Mouse (Mus musculus) heart, adult 9 months (tissue): Measurements from ENCODE around the gene Amfr.
"Not testable (repeated sequence)": the region's sequence is repeated elsewhere in the genome, so short reads cannot be mapped to it uniquely, and the experiment has no call there.

Experiments
- DNase-seq, 2 experiments: peaks; one replicate each; pipeline ENCODE4 v3.0.0; 2022; ENCODE audit warnings: low spot score in 2 of 2

The Amfr gene

DNA sequence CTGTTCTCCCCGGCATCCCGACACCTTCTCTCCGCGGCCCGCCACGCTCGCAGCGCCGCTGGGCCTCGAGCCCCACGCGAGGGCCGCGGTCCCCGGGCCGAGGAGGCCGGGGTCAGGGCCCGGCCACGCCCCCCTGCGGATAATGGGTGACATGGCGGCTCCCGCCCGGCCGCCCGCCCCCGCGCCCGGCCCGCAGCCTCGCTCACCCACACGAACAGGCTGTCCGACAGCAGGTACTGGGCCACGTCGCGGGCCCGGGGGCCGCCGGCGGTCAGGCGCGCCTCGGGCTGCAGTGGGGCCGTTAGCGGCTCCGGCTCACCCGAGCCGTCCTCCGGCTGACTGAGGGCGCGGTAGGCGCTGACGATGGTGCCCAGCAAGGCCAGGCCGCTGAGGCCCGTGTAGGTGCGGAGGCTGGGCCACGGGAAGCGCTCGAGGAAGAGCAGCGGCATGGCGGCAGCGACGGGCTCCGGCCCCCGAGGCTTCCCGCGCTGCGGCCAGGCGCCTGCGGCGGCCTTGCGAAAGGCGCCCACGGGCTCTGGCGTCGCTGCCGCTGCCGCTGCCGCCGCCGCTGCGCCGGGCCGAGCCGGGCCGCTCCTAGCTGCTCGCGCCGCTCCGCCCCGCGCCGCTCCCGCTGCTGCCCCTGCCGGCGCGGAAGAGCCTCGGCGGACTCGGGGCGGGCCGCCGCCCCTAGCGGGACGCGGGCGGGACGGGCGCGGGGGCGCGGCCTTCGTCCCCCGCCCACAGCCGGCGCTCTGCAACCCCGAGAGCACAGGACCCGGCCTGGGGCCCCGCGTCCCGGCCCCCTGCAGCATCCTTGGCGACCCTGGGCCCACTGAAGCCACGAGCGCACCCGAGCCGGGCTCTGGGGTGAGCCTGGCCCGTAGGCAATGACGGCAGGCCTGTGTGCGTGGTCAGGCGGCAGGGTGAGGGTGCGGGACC, at the start of gene Amfr:
Gene Amfr, minus strand, starts transcription at position 830 of the 939 bp plus-strand sequence.
- DNase-seq: peak; percentile 61 to 64

DNA sequence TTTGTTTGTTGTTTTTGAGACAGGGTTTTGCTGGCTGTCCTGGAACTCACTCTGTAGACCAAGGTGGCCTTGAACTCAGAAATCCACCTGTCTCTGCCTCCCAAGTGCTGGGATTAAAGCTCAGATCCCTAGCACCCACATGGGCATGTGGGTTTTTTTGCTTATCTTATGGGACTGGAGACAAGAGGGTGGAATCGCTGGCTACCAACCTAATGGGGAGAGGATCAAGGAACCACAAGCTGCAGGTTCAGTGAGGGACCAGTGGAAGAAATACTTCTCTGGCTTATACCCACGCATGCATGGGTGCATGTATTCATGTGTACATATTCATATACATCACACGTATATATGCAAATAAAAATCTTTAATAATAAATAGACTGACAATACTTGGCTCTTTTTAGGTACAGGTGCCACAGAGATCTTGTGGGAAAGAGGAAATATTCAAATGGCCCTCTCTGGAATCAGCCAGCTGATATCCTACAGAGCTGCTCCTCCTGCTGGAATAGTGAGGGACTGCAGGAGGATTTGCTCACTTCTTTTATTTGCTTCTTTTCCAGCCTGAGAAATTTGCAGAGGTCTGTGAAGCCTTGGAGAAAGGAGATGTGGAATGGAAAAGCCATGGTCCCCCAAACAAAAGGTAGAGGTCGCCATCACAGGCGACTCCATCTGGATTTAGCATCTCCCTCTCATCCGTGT, 44.7 kb upstream of the Amfr start:
- DNase-seq: peak in 1 of 2 experiments; percentile 37

GRCm38 (mm10) chr8:94052696-94053095, 40.1 kb upstream of the Amfr start:
- no peak for DNase-seq

DNA sequence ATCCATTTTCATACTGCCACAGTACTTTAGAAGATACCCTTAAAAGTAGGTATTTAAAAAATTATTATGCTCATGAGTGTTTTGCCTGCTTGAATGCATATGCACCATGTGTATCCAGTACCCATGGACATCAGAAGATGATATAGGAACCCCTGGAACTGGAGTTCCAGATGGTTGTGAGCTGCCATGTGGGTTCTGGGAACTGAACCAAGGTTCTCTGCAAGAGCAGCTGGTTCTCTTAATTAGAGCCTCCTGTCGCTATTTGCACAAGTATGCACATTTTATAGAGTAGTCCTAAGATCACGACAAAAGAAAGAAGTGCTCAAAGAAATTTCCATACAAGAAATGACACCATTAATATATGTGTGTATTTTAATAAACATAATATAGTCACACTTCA, 35.2 kb upstream of the Amfr start:
- no peak for DNase-seq

- no peak for DNase-seq
Observed at GRCm38 (mm10) chr8:94037806-94038205, 25.2 kb upstream of the Amfr start.

GRCm38 (mm10) chr8:94036944-94037524, 24.4 kb upstream of the Amfr start, which contains the start of the genes Nudt21 and Ogfod1:
TSS of gene Nudt21 (minus strand) at chr8:94037031.
TSS of gene Ogfod1 (plus strand) at chr8:94037198.
- DNase-seq: peak; percentile 97 to 98

DNA sequence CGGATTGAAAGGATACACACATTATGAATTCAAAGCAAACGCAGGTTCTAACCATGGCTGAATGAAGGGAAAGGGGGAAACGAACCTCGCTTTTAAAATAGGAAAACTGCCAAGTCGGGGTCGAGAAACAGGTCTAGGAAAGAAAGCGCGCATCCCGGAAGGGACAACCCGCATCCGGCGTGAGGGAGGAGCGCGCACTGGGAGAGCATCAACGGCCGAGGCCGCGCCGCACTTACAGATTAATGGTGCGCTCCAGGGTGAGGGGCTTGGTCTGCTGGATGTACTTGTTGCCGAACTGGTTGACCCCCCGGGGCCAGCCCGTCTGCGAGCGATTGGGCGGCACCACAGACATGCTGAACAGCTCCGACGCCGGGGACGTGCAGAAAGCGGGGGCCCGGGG, 23.9 kb upstream of the Amfr start:
- not testable (repeated sequence) for DNase-seq

DNA sequence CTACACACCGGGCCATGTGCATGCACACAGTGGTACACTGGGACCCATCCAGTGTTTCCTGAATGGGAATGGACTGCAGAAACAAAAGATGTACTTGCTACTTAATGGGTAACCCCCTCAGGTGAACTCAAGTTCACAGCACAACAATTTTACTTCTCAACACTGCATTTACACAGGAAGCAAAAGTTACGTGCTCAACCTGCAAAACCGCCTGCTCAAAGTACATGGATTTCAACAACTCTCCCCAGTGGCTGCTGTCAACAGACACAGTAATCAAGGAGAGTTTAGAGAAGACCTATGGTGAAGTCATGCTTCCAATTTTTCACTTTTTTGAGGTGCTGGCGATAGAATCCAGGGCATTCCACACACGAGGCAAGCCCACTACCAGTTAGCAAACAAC, 22.6 kb upstream of the Amfr start:
- DNase-seq: no peak

GRCm38 (mm10) chr8:94033601-94034000, 21.0 kb upstream of the Amfr start:
- no peak for DNase-seq

DNA sequence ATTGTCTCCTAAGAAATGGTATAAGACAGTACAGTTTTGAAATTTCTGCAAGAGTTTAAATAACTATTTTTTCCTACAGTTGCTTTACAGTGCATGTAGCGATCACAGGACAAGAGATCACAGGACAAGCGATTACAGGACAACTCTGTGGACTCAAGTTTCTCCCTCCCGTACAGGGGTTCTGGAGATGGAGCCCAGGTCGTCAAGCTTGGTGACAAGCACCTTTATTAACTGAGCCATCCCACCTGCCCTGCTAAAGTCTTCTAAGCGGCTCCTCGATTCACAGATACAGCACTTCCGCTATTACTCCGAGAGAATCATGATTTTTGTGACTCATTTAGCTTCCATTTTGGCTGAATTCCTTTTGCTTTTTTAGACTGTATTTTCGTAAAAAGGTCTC, 17.1 kb upstream of the Amfr start:
- no peak for DNase-seq

- no peak for DNase-seq
Observed at GRCm38 (mm10) chr8:94023916-94024315, 11.3 kb upstream of the Amfr start.

DNA sequence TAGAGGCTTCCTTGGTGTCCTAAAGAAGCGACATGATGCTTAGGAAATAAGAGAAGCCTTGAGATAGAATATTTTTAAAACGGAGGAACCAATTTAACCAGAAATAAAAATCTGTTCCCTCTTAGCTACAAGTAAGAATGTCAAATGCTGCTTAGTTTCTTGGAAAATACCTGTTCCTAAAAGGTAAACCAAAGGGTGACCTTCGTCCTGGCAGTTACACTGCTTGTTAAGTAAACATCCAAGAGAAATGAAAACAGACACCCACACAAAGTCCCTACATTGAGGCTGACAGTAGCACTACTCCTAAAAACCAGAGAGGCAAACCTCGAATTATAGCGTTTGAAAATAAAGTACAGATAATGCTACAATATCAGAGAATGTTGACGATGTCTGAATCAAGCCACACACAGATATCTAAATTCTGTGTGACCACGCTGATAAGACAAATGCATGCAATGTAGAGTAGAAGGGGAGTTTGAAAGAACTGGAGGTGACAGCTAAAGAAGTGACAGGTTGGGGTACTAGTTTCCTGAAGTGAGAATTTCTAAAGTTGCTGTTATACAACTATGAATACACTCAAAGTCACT, 477 bp upstream of the Amfr start:
- DNase-seq: no peak

DNA sequence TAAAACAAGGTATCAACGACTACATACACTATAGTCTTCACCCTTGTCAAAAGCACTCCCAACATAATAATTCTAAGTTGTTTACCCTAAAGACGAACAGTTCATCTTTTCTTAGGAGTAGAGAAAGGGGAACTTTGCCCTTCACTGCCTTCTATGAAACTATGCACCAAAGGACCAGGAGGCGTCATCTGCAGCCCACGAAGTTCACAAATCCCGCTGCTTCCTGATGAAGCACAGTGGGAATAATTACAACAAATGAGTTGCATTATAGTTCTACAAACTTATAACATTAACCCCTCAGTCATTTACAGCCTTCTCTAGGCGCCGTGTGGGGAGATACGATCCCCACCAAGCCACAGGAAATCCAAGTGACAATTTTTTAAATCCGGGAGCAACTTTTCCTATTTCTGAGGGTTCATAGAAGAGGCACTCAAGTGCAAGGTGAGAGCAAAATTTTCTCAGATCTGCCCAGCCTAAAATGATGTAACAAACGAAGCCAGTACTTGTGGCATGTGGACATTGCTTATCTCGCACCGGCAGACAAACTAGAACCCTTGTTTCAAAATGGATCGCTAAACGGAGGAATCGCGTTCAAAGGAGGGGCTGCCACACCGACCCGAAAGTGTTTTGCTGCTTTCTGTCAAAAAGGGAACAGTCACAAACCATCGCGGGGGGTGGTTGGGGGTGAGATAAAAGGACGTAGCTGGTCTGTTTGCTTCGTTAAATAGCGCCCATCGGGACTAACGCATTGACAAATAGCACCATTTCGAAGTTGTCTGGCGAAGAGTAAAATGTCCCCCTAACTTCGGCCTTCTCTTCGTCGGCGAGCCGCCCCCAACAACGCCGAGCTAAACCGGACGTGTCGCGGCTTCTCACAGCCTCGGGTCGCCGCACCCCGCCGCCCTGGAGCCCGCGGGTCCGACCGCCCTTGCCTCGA, 1.3 kb downstream of the Amfr start:
- peak in 1 of 2 experiments; percentile 12 for DNase-seq

DNA sequence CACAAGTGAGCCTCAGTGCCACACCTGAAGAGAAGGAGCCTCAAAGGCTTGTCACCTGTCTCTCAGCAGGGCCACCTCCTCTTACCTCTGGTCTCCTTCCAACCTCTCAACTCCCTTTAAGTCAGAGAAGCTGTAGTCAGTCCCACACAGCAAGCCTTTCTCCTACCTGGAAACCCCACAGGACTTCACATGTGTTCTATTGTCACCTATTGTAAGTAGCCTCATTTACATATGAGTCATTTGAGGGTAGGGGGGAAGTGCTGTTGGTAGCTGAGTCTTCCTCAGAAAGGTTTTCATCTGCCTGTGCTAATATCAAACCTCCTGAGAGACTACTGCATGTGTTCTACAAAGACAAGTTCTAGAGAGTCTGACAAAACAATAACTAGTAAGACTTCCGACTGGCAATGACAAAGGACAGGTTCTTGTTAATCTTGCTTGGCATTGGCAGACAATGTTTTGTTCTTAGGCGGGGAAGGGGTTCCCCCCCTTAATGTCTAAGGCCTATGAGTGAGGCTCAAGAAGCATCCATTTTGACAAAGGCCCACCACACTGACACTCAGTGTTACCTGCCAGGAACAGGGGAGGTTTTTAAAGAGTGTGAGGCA, 2.4 kb downstream of the Amfr start:
- DNase-seq: no peak

GRCm38 (mm10) chr8:94009243-94009845, 3.3 kb downstream of the Amfr start:
- DNase-seq: no peak

GRCm38 (mm10) chr8:94004139-94004538, 8.5 kb downstream of the Amfr start:
- no peak for DNase-seq

GRCm38 (mm10) chr8:93998961-93999360, 13.7 kb downstream of the Amfr start:
- no peak for DNase-seq

- DNase-seq: no peak
Observed at GRCm38 (mm10) chr8:93989739-93990138, 22.9 kb downstream of the Amfr start.

DNA sequence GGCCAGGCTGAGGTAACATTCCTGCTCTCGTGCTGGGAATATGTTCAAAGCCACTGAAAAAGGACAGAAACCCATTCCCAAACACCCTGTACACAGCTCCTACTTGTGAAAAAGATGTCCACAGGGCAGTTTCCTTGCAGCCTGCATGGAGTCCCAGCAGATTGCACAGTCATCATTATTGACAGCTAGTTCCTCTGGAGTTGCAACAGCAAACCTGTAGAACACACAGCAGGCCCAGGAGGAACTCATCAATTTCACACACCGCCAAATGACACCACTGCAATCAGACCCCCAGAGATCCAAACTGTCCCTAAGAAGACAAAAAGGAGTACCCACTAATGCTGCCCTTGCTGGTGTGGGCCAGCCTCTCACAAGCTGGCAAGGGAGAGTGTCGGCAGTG, 27.9 kb downstream of the Amfr start:
- DNase-seq: no peak

DNA sequence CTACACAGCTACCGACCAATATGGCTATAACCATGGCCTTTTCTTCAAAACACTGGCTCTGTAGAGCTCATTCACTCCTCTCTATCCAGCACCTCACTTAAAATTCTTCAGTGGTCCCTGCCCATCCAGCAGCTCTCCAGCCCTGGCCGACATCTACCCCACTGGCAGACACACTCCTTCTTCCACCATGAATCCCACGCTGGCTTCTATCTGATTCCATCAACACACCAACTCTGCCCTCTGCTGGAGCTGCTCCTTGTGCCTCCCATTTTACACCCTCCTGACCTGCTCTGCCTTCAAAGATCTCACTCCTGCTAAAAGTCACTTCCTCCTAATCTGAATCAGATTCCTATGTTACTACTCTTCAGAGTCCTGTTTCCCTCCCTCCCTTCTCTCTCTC, 28.8 kb downstream of the Amfr start:
- no peak for DNase-seq
